Mouse (Mus musculus) kidney, postnatal 25 days (tissue): ENCODE data around the gene Phox2b.

Experiments used
- DNase-seq, 2 experiments: peaks; one replicate each; pipeline ENCODE4 v3.0.0; 2021; ENCODE audit warnings: mixed read lengths in 2 of 2

Gene Phox2b

DNA sequence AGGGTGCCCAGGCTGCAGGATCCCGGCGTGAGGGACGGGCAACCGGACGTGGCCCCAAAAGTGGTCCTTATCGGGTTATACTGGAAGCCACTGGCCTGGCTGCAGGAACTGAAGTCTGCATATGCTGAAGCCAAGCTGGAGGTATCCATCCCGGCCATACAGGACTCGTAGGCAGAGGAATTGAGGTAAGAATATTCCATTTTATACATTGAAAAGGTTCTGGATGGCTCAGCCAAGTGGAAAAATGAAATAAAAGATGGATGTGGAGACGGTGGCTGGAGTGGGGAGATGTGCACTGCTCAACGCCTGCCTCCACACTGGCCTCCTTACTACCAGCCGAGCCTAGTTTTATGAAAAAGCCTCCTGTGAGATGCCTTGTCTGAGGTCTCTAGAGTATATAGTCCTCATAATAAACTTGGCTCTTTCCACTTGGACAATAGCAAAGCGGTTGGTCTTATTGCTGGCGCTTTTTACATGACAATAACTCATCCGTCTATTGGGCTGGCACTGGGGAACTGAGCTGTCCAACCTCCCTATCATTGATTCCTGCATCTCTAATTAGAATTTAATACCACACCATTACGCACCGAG is at the start of gene Phox2b:
TSS of gene Phox2b (minus strand) at position 569 of the 591 bp plus-strand sequence.
- DNase-seq: no peak

- DNase-seq: no peak
Measured at GRCm38 (mm10) chr5:67142622-67143021, 43.5 kb upstream of the Phox2b start.

DNA sequence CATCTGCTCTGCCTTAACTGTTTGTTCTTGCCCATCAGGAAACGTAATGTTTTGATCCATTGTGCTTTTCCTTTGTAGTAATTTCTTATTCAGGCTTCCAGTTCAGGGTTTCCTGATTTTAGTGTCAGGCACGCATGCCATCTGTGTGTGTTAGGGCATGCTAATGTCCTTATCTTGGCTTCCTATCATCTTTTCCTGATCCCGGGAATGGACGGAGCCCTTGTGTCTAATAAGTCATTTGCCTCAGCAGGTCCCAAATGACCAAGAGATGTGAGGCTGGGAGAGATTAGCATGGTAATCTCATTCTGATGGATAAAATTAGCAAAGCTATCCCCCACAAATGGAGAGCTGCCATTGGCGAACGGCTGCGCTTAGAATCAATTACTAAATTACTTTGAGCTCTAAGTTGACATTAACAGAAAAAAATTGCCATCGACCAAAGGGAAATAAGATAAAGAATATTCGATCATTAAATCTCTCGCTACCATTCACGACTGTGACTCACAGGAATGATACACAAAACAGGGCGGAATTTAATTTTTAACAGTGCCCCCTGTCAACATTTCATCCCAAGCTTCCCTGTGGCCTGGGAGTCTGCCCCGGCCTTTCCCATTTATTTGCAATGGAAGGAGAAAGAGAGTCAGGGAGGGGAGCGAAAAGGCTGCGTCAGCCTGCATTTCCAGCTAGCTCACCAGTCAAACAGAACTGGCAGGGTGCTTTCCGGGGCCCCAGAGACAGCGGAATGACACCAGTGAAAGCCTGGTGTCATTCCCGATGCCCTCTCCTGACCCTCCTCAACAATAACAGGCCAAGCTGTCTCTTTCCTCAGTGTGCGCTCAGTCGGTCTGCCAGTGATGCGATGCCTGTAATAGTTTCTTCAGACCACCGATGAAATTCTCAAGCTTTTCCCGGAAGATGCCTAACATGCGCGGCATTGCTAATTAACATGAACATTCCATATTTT is 40.2 kb upstream of the Phox2b start:
- DNase-seq: no peak

DNA sequence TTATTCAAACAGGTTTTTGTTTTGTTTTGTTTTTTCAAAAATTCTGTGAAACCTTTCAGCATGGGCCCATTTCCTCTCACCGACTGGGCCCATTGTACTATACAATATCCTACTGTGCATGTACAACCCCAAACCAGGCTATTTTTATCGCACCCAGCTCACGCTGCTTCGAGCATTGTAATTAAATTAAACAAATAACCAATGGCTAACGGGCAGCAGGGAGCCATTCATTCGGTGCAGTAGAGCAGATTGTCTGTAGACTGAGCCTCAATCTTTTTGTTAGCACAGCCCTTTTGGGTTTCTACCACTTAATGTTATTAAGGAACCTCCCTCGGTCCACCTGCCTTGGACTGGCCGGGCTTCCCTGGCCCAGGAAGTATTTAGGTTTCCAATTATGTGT is 39.5 kb upstream of the Phox2b start:
- DNase-seq: no peak

DNA sequence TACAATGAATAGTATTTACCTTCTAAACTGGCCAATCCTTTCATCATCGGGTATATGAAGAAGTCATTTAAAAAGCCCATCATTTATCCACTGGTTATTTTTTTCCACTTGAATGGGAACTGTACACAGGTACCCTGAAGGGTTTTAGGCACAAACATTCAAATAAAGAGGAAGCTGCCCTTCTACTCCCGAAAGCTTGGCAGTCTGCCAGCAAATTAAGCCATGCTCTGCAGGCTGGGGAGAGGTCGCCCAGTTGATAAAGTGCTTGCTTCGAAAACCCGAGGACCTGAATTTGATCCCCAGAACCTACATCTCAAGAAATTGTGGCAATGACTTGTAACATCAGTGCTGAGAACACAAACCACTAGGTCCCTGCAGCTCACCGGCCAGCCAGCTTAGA is 35.6 kb upstream of the Phox2b start:
- peak in 1 of 2 experiments; percentile 2 for DNase-seq

DNA sequence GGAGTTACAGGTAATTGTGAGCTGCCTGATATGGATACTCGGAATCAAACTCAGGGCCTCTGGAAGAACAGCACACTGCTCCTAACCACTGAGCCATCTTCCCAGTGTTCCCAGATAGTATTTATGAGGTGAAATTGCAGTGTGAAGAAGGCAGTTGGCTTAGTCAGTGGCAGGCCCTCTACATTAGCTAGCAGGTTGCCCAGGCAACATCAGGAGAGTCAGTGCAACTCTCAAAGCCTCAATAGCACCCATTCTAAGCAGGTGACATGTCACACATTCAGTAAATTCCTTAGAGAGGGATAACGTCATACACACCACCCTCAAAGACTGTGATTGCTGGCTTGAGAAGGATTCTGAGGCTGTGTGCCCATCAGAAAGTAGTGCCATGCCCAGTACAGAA is 32.6 kb upstream of the Phox2b start:
- no peak for DNase-seq

DNA sequence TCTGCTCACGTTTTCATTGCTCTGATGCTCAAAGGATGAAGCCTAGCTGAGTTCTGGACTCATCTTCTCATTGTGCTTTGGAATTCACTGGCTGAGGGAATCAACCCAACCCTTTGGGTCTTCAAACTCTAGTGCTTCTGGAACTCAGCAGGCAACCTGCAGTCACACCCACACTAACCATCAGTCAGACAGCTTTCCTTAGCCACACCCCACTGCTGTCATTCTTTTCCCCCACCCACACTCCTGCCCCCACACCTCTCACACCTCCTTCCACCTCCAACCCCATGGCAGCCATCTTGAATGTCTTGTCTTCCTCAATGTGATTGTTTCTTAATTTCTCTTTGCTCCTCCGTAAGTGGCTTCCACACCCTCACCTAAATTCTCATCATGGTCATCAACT is 7.2 kb upstream of the Phox2b start:
- no peak for DNase-seq

- no peak for DNase-seq
Measured at GRCm38 (mm10) chr5:67103016-67103415, 3.9 kb upstream of the Phox2b start.

- DNase-seq: no peak
Measured at GRCm38 (mm10) chr5:67101793-67102600, 2.9 kb upstream of the Phox2b start.

DNA sequence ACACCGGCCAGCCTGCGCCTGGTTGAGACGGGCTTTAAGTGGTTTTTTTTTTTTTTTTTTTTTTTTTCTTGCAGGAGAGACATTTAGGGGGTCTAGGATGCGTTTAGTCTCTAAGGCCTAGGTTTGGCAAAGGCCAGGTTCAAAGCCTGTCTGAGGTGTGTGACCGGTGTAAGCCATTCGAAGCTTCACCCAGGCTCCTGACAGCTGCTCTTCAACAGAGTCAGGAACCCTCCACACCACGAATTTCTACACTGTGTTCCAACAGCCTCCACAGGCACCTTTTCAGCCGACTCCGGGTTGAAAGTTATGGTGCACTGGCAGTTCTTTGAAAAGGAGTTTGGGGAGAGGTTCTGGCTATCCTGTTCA is 2.3 kb upstream of the Phox2b start:
- DNase-seq: no peak

DNA sequence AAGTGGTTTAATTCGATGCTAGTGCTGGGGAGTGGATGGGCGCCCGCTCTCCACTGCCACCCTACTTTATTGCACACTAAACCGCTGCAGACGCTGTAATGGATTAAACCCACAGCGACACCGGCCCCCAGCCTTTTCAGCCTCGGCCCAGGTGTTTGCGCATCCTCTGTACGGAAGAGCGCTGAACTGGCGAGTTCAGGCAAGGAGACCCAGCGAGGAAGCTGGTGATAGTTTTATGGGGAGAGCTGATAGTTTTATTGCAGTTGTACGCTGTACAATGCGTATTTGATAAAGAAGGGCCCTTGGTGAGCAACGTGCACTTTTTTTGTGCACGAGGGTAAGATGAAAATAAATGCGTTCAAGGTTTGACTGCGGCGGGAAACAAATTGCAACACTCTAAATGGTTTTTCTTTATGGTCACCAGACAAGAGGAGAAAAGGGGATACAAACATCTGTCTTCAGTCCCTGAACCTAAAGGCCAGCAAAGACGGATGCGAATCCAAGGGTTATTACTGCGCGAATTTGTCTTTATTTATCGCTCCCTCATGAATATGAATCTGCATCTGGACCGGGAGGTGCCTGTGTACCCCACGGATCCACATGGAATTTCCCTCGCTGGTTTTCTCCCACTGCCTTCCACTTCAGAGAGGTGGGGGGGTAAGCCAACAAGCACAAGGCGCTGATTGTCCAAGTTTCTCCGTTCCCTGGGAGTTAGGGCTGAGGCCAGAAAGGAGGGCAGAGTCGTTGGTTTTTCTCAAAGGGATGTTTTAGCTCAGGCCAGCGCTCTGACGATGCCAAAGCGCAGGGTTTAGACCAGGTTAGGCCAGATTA is 1.7 kb upstream of the Phox2b start:
- no peak for DNase-seq

DNA sequence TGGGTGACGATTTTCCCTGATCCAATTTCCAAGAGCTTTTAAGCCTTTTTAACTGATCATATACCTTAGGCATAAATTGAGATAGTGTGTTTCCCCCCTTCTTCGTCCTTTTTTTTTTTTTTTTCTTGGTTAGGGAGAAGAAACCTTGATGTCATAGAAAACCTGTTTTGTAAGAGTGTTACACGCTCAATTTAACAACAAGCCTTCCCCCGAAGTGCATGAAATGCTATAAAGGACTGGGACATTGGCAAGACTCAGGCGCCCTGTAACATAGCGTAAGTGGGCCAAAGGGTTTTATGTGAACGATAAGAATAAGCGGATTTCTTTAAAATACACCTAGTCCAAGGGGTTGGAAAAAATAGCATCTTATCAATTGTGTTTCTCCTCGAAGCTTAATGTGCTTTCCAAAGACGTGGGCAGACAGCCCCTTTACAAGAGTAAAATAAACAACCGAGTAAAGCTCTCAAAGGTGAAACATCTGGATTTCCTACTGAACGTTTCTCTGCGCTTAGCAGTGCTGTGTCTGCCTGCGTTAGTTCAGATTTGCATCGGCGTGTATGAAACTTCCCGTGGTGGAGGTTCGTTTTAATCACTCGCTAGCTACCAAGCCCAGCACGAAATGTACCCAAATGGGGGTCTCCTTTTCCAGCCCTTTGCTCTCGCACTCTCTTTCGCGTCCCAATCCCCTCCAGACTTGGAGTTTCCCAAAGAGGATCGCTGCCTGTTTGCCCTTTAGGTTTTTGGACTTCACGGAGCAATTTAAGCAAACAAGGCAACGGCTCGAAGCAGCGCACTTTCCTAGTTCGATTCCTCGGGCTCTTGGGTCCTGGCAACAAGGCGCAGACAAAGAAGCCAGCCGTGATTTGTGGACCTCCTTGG is 531 bp upstream of the Phox2b start:
- no peak for DNase-seq

- DNase-seq: no peak
Measured at GRCm38 (mm10) chr5:67098051-67098732, 909 bp downstream of the Phox2b start.

DNA sequence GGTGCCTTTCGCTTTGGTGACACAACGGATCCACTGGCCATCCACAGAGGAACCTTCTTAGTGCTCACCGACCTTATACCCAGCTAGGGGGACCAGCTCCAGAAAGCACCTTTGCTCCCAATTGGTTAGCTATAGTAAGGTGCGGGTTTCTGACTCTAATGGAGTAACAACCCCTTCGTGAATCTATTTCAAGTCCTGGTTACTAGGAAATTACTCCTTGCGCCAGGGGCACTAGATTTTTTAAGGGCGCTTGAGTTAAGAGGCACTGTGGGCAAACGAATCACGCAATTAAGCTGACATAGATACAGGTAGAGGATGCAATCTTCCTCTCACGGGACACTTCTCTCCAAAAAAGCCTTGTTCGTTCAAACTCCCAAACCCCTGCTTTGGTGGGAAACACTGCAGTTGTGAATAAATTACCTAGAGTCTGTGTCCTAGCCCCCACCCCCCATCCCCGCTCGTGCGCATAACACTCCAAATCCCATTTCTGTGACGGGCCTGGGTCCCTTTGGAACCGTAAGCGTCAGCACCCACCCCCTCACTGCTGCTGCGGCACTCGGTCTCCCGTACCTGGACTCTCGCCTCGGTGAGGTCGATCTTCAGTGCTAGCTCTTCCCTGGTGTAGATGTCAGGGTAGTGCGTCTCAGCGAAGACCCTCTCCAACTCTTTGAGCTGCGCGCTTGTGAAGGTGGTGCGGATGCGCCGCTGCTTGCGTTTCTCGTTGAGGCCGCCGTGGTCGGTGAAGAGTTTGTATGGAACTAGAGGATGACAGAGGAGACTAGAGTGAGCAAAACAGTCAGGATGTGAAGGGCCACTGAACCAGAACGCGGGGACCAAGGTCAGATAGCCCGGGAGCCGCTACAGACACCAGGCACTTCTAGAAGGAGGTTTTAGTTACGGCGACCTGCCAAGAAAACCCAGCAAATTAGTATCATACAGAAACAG is 1.7 kb downstream of the Phox2b start:
- DNase-seq: no peak

- peak in 1 of 2 experiments; percentile 42 for DNase-seq
Measured at GRCm38 (mm10) chr5:67096378-67096771, 2.7 kb downstream of the Phox2b start.

GRCm38 (mm10) chr5:67095651-67096377 is 3.3 kb downstream of the Phox2b start:
- DNase-seq: no peak

GRCm38 (mm10) chr5:67095153-67095552 is 3.9 kb downstream of the Phox2b start:
- no peak for DNase-seq

GRCm38 (mm10) chr5:67093991-67094390 is 5.1 kb downstream of the Phox2b start:
- no peak for DNase-seq

DNA sequence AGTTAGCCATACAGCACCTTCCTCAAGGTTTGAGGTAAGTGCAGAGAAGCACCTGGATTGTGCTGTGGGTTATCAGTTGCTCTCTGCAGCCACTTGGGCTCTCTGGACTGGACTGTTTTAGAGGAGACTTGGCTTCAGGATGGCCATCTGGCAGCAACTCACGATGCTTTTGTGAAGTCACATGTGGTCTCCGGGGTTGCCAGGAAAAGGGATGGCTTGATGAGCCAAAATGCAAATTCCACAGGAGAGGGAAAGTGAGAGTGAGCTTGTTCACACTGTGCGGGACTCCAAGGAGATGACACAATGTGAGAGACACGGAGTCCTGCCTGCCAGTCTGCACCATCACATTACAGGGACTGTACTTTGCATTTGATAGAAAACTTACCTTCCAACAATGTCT is 7.3 kb downstream of the Phox2b start:
- DNase-seq: no peak
